Mouse (Mus musculus): ENCODE results near the gene Rnaseh1. TPM values are rescaled to one million over a fixed set of nuclear protein-coding genes. Genes with fewer than 3 reads are reported as not detected.

Rnaseh1 gene
- polyA plus RNA-seq, 1 experiment from 2014 or later, result 18.6 TPM

DNA sequence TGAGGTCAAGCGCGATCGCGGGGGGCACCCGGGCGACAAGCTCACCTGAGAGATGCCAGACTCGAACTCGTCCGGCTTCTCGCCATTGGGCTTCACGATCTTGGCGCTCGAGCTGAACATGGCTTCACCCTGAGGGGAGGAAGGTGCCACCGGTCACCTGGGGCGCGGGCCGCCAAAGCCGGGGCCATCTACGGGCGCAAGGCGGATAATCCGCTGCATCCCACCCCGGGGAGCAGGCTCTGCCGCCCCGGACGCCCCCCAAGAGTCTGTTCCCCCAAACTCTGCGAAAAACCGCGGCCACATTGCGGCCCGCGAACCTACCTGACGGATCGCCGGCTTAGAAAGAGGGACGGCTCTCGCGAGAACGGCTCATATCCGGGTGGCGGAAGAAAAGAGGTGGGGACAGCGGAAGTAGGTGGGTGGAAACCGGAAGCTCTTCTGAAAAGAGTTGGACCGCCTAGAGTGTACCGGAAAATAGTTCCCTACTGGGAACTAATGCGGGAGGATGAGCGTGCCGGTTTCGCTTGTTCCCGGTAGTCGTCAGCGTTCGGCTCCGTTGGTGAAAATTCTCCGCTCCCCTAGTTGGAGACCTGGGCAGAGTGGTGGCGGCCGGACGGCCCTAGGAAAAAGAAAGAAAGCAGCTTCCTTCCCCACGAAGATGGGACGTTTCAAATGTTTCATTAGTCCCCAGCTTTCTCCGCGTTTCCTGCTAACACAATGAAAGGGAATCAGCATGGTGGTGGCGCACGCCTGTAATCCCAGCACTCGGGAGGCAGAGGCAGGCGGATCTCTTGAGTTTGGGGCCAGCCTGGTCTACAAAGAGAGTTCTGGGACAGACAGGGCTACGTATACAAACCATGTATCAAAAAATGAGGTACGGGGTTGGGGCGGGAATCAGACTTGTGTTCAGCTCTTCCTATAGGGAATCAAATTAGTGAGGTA lies 13.6 kb upstream of the Rnaseh1 start, which contains the start of gene Rps7:
Gene Rps7, minus strand, starts transcription at position 419 of the 942 bp plus-strand sequence.
- H3K9ac ChIP-seq (replicated peaks; ENCODE audit: low read length), result peak within 1 kb of the TSS; percentile 97
- H3K27me3 ChIP-seq (ENCODE audit: control insufficient read depth, insufficient read depth, low read length), result no peaks in the 10 kb centered on the region
- peaks cover 12% of the 10 kb centered on the region for H3K4me1 ChIP-seq (ENCODE audit: control insufficient read depth, insufficient read depth, low read length)
- H3K27ac ChIP-seq (replicated peaks; ENCODE audit: low read depth, low read length), result peak within 1 kb of the TSS; percentile 91
- peaks cover 36% of the 10 kb centered on the region for H3K36me3 ChIP-seq (ENCODE audit: control insufficient read depth, insufficient read depth, low read length)
- 6% methylated on average over 69 of the region's 69 CpGs for WGBS
- H3K4me2 ChIP-seq (ENCODE audit: low read length), result peak within 1 kb of the TSS; percentile 81
- H3K9me3 ChIP-seq (ENCODE audit: control insufficient read depth, low read length), result no peaks in the 10 kb centered on the region
- peak within 1 kb of the TSS; percentile 85 for H3K4me3 ChIP-seq (replicated peaks; ENCODE audit: low read depth, low read length)
- DNase-seq, result peak; percentile 97
- peak; percentile 98 for ATAC-seq (ENCODE audit: low FRiP score, low TSS enrichment)

DNA sequence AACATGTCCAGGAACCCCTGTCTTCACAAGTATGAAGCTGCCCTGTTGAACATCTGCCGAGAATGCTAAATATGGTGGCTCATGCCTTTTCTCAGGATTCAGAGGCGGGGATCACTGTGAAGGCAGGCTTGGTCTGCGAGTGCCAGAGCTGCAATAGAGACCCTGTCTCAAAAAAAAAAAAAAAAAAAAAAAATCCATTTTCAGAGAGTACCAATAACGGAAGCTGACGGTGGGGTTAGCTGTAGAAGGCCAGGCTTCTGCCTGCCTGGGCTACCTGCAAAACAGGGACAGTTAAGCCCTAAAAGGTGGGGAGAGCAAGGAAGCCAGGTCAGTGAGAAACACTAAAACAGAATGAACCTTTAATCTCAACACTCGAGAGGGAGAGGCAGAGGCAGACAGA lies 12.9 kb upstream of the Rnaseh1 start:
- no peak overlapping the region for H3K27ac ChIP-seq (replicated peaks; ENCODE audit: low read depth, low read length)
- WGBS, result 86% methylated on average over 6 of the region's 6 CpGs
- no peaks in the 10 kb centered on the region for H3K9me3 ChIP-seq (ENCODE audit: control insufficient read depth, low read length)
- peaks cover 12% of the 10 kb centered on the region for H3K4me1 ChIP-seq (ENCODE audit: control insufficient read depth, insufficient read depth, low read length)
- ATAC-seq (ENCODE audit: low FRiP score, low TSS enrichment), result no peak
- no peak for DNase-seq
- peaks cover 29% of the 10 kb centered on the region for H3K36me3 ChIP-seq (ENCODE audit: control insufficient read depth, insufficient read depth, low read length)
- H3K4me2 ChIP-seq (ENCODE audit: low read length), result peak overlapping the region; percentile 50
- peak overlapping the region; percentile 85 for H3K4me3 ChIP-seq (replicated peaks; ENCODE audit: low read depth, low read length)
- H3K9ac ChIP-seq (replicated peaks; ENCODE audit: low read length), result no peak overlapping the region
- no peaks in the 10 kb centered on the region for H3K27me3 ChIP-seq (ENCODE audit: control insufficient read depth, insufficient read depth, low read length)

- Histone ChIP-seq H3K27ac (replicated peaks; ENCODE audit: low read depth, low read length) (no peak overlapping the region), H3K4me1 (ENCODE audit: control insufficient read depth, insufficient read depth, low read length) (peaks cover 9% of the 10 kb centered on the region), H3K4me2 (ENCODE audit: low read length) (no peak overlapping the region), H3K4me3 (replicated peaks; ENCODE audit: low read depth, low read length) (no peak overlapping the region), H3K9ac (replicated peaks; ENCODE audit: low read length) (no peak overlapping the region), H3K27me3 (ENCODE audit: control insufficient read depth, insufficient read depth, low read length) (no peaks in the 10 kb centered on the region), H3K9me3 (ENCODE audit: control insufficient read depth, low read length) (no peaks in the 10 kb centered on the region), H3K36me3 (ENCODE audit: control insufficient read depth, insufficient read depth, low read length) (peaks cover 7% of the 10 kb centered on the region)
- no peak for ATAC-seq (ENCODE audit: low FRiP score, low TSS enrichment)
- WGBS, result 83% methylated on average over 2 of the region's 2 CpGs
- DNase-seq, result no peak
These were observed 10.6 kb upstream of the Rnaseh1 start for GRCm38 (mm10) chr12:28638778-28639177.

GRCm38 (mm10) chr12:28662628-28663027 lies 13.2 kb downstream of the Rnaseh1 start:
- 90% methylated on average over 4 of the region's 4 CpGs for WGBS
- H3K4me2 ChIP-seq (ENCODE audit: low read length), result no peak overlapping the region
- H3K4me3 ChIP-seq (replicated peaks; ENCODE audit: low read depth, low read length), result no peak overlapping the region
- no peaks in the 10 kb centered on the region for H3K4me1 ChIP-seq (ENCODE audit: control insufficient read depth, insufficient read depth, low read length)
- no peak overlapping the region for H3K9ac ChIP-seq (replicated peaks; ENCODE audit: low read length)
- no peak for ATAC-seq (ENCODE audit: low FRiP score, low TSS enrichment)
- no peak for DNase-seq
- no peak overlapping the region for H3K27ac ChIP-seq (replicated peaks; ENCODE audit: low read depth, low read length)
- H3K9me3 ChIP-seq (ENCODE audit: control insufficient read depth, low read length), result no peaks in the 10 kb centered on the region
- H3K27me3 ChIP-seq (ENCODE audit: control insufficient read depth, insufficient read depth, low read length), result no peaks in the 10 kb centered on the region
- peaks cover 43% of the 10 kb centered on the region for H3K36me3 ChIP-seq (ENCODE audit: control insufficient read depth, insufficient read depth, low read length)

DNA sequence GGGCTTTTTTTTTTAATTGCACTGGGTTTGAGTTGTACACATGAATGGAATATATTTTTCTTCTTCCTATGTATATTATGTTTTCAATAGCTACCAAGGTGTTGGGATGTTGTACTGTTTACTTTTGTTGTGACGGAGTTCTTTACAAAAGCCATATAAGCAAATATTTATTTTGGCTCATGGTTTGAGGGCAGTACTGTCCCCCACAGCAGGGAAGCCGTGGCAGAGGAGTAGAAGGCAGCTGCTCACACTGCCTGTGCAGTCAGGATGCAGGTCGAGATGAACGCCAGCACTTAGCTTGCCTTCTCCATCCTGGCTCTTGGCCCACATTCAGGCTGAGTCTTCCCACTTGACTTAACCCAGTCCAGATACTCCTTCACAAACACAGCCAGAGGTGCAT lies 17.3 kb downstream of the Rnaseh1 start:
- Histone ChIP-seq H3K27me3 (ENCODE audit: control insufficient read depth, insufficient read depth, low read length) (no peaks in the 10 kb centered on the region), H3K4me2 (ENCODE audit: low read length) (no peak overlapping the region), H3K9ac (replicated peaks; ENCODE audit: low read length) (no peak overlapping the region), H3K4me3 (replicated peaks; ENCODE audit: low read depth, low read length) (no peak overlapping the region), H3K36me3 (ENCODE audit: control insufficient read depth, insufficient read depth, low read length) (peaks cover 4% of the 10 kb centered on the region; the same call in 1 of the 2 replicates), H3K9me3 (ENCODE audit: control insufficient read depth, low read length) (no peaks in the 10 kb centered on the region), H3K4me1 (ENCODE audit: control insufficient read depth, insufficient read depth, low read length) (no peaks in the 10 kb centered on the region), H3K27ac (replicated peaks; ENCODE audit: low read depth, low read length) (no peak overlapping the region)
- 79% methylated on average over 4 of the region's 4 CpGs for WGBS
- no peak for DNase-seq
- no peak for ATAC-seq (ENCODE audit: low FRiP score, low TSS enrichment)

GRCm38 (mm10) chr12:28667287-28667686 lies 17.9 kb downstream of the Rnaseh1 start:
- H3K4me3 ChIP-seq (replicated peaks; ENCODE audit: low read depth, low read length), result no peak overlapping the region
- H3K9me3 ChIP-seq (ENCODE audit: control insufficient read depth, low read length), result no peaks in the 10 kb centered on the region
- no peak overlapping the region for H3K4me2 ChIP-seq (ENCODE audit: low read length)
- H3K4me1 ChIP-seq (ENCODE audit: control insufficient read depth, insufficient read depth, low read length), result no peaks in the 10 kb centered on the region
- 63% methylated on average over 8 of the region's 8 CpGs for WGBS
- peaks cover 4% of the 10 kb centered on the region; the same call in 1 of the 2 replicates for H3K36me3 ChIP-seq (ENCODE audit: control insufficient read depth, insufficient read depth, low read length)
- DNase-seq (no peak), ATAC-seq (ENCODE audit: low FRiP score, low TSS enrichment) (no peak)
- no peaks in the 10 kb centered on the region for H3K27me3 ChIP-seq (ENCODE audit: control insufficient read depth, insufficient read depth, low read length)
- H3K9ac ChIP-seq (replicated peaks; ENCODE audit: low read length), result no peak overlapping the region
- no peak overlapping the region for H3K27ac ChIP-seq (replicated peaks; ENCODE audit: low read depth, low read length)

DNA sequence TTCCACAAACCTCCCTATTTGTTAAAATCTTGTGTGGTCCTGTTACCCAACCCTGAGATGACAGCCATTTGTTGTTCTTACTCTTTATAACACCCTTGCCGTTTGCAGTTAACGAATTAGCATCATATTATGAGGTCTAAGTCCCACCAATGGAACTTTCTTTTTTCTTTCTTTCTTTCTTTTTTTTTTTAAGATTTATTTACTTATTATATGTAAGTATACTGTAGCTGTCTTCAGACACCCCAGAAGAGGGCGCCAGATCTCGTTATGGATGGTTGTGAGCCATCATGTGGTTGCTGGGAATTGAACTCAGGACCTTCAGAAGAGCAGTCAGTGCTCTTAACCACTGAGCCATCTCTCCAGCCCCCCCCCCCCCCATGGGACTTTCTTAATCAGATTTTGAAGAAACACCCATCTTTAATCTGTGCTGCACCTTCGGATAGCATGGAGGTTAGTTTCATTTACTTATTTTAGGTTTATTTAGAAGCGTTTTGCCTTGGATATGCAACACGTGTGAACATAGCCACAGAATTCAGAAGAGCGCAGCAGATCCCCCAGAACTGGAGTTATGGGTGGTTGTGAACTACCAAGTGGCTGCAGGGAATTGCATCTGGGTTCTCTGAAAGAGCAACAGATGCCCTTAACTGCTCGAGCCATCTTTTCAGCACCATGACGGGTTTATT lies 24.8 kb downstream of the Rnaseh1 start:
- ATAC-seq (ENCODE audit: low FRiP score, low TSS enrichment) (no peak), DNase-seq (no peak)
- no peaks in the 10 kb centered on the region for H3K9me3 ChIP-seq (ENCODE audit: control insufficient read depth, low read length)
- H3K27me3 ChIP-seq (ENCODE audit: control insufficient read depth, insufficient read depth, low read length), result no peaks in the 10 kb centered on the region
- H3K9ac ChIP-seq (replicated peaks; ENCODE audit: low read length), result no peak overlapping the region
- H3K4me3 ChIP-seq (replicated peaks; ENCODE audit: low read depth, low read length), result peak overlapping the region; percentile 46; the same call in 1 of the 2 replicates
- H3K4me1 ChIP-seq (ENCODE audit: control insufficient read depth, insufficient read depth, low read length), result peaks cover 11% of the 10 kb centered on the region
- no peaks in the 10 kb centered on the region for H3K36me3 ChIP-seq (ENCODE audit: control insufficient read depth, insufficient read depth, low read length)
- H3K4me2 ChIP-seq (ENCODE audit: low read length), result peak overlapping the region; percentile 52
- H3K27ac ChIP-seq (replicated peaks; ENCODE audit: low read depth, low read length), result no peak overlapping the region
- 86% methylated on average over 10 of the region's 10 CpGs for WGBS

GRCm38 (mm10) chr12:28675121-28675924 lies 25.9 kb downstream of the Rnaseh1 start, which contains the start of gene Adi1:
Gene Adi1 (plus strand): TSS chr12:28675231.
- Histone ChIP-seq H3K4me3 (replicated peaks; ENCODE audit: low read depth, low read length) (peak within 1 kb of the TSS; percentile 46), H3K27me3 (ENCODE audit: control insufficient read depth, insufficient read depth, low read length) (no peaks in the 10 kb centered on the region), H3K4me1 (ENCODE audit: control insufficient read depth, insufficient read depth, low read length) (peaks cover 11% of the 10 kb centered on the region), H3K4me2 (ENCODE audit: low read length) (peak within 1 kb of the TSS; percentile 52), H3K27ac (replicated peaks; ENCODE audit: low read depth, low read length) (peak within 1 kb of the TSS; percentile 90), H3K9ac (replicated peaks; ENCODE audit: low read length) (peak within 1 kb of the TSS; percentile 57), H3K36me3 (ENCODE audit: control insufficient read depth, insufficient read depth, low read length) (no peaks in the 10 kb centered on the region), H3K9me3 (ENCODE audit: control insufficient read depth, low read length) (no peaks in the 10 kb centered on the region)
- ATAC-seq (ENCODE audit: low FRiP score, low TSS enrichment) (peak; percentile 96), DNase-seq (peak; percentile 96)
- WGBS, result 2% methylated on average over 53 of the region's 53 CpGs
